Mouse (Mus musculus) left cerebral cortex, postnatal 14 days (tissue): ENCODE results near the gene Rad51. TPM values are rescaled to one million over a fixed set of nuclear protein-coding genes. Genes with fewer than 3 reads are reported as not detected.

Source experiments
- DNase-seq, 2 experiments: peaks; one replicate each; pipeline ENCODE4 v3.0.0; 2021 to 2022; ENCODE audit warnings: low spot score in 2 of 2, mixed read lengths in 1 of 2
- intact Hi-C: fragments of 180-260 bp; cut with DNase I; formaldehyde crosslinking; loops from one replicate; pipeline ENCODE4 v1.15.1; 2025
- total RNA-seq, 2 experiments: library from RNA; stranded (reverse); gene quantifications; 2 replicates each; pipeline ENCODE4 v1.2.3; 2021

Gene Rad51
- total RNA-seq, 2 experiments from 2014 or later: 1.5 to 3.3 TPM

- intact Hi-C loops: no loop called here
- DNase-seq: no peak
Measured at GRCm38 (mm10) chr2:119196316-119197108, 83.9 kb downstream of the Rad51 start.

Other genes with a start within 250 kb of the Rad51 start
- 10 to 100 TPM; 35.8 to 37.5 TPM for gene Bahd1, start 212.4 kb upstream of the Rad51 start, total RNA-seq
- 1 to 10 TPM; 2.3 to 2.4 TPM for gene Chst14, start 186.3 kb upstream of the Rad51 start, total RNA-seq
- gene Ccdc32, start 83.4 kb upstream of the Rad51 start, total RNA-seq: 10 to 100 TPM; 60.2 TPM
- gene Rpusd2, start 78.0 kb upstream of the Rad51 start, total RNA-seq: 1 to 10 TPM; 5.5 to 6.6 TPM
- under 1 TPM; 0.29 to 0.63 TPM for gene Knl1, start 65.7 kb upstream of the Rad51 start, total RNA-seq
- gene Rmdn3, start 44.2 kb downstream of the Rad51 start, total RNA-seq: 10 to 100 TPM; 49.0 to 49.3 TPM
- gene Gchfr, start 55.0 kb downstream of the Rad51 start, total RNA-seq: not detected
- not detected for gene Gm14137, start 61.7 kb downstream of the Rad51 start, total RNA-seq
- gene Zfyve19, start 95.8 kb downstream of the Rad51 start, total RNA-seq: 10 to 100 TPM; 28.8 to 36.8 TPM
- gene Dnajc17, start 96.0 kb downstream of the Rad51 start, total RNA-seq: 10 to 100 TPM; 17.4 to 18.2 TPM
- gene Ppp1r14d, start 117.1 kb downstream of the Rad51 start, total RNA-seq: not detected
- gene Spint1, start 124.6 kb downstream of the Rad51 start, total RNA-seq: under 1 TPM; 0.59 to 0.61 TPM
- 1 to 10 TPM; 9.5 to 9.9 TPM for gene Rhov, start 158.5 kb downstream of the Rad51 start, total RNA-seq
- gene Vps18, start 175.9 kb downstream of the Rad51 start, total RNA-seq: 10 to 100 TPM; 40.2 to 40.5 TPM
- 1 to 10 TPM; 4.0 to 5.0 TPM for gene Dll4, start 213.0 kb downstream of the Rad51 start, total RNA-seq
- gene Chac1, start 238.4 kb downstream of the Rad51 start, total RNA-seq: 1 to 10 TPM; 8.9 to 9.0 TPM